Mouse (Mus musculus): ENCODE measurements around the gene Snx6. TPM values are rescaled to one million over a fixed set of nuclear protein-coding genes. Genes with fewer than 3 reads are reported as not detected.
A peak's percentile ranks its signal among the peaks of the same experiment; 100 is the strongest.

The Snx6 gene
- total and polyA plus RNA-seq, 3 experiments: 67.3 to 155 (median 85.8) TPM

DNA sequence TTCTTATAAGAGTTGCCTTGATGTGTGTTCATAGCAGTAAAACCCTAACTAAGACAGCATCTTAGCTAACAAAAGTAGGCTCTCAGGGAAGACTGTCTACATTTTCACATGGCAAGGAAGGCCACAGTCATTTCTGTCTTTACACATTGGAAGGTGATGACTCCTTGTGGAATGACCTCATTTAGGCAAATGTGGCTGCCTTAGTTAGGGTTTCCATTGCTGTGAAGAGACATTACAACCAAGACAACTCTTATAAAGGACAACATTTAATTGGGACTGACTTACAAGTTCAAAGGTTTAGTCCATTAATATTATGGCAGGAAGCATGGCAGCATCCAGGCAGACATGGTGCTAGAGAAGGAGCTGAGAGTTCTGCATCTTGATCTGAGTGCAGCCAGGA is 43.4 kb upstream of the Snx6 start:
- TF ChIP-seq RAD21 (IDR thresholded peaks at IDR 0.05; ENCODE audit: low read depth, low read length): no peak
- TF ChIP-seq BHLHE40 (IDR thresholded peaks at IDR 0.05; ENCODE audit: low read depth, low read length): no peak
- TF ChIP-seq POLR2AphosphoS2 (IDR thresholded peaks at IDR 0.05; ENCODE audit: low read depth, low read length): no peak
- no peak for TF ChIP-seq ZC3H11A (IDR thresholded peaks at IDR 0.05; ENCODE audit: low read depth, low read length)
- TF ChIP-seq NELFE (IDR thresholded peaks at IDR 0.05; ENCODE audit: low read depth, low read length): no peak
- TF ChIP-seq MYC (IDR thresholded peaks at IDR 0.05; ENCODE audit: low read depth, low read length): no peak
- TF ChIP-seq ZNF384 (IDR thresholded peaks at IDR 0.05; ENCODE audit: low read depth, low read length): no peak
- TF ChIP-seq PAX5 (IDR thresholded peaks at IDR 0.05; ENCODE audit: low read length): no peak
- no peak for TF ChIP-seq UBTF (IDR thresholded peaks at IDR 0.05; ENCODE audit: low read depth, low read length)
- TF ChIP-seq MAZ (IDR thresholded peaks at IDR 0.05; ENCODE audit: low read depth, low read length): no peak

DNA sequence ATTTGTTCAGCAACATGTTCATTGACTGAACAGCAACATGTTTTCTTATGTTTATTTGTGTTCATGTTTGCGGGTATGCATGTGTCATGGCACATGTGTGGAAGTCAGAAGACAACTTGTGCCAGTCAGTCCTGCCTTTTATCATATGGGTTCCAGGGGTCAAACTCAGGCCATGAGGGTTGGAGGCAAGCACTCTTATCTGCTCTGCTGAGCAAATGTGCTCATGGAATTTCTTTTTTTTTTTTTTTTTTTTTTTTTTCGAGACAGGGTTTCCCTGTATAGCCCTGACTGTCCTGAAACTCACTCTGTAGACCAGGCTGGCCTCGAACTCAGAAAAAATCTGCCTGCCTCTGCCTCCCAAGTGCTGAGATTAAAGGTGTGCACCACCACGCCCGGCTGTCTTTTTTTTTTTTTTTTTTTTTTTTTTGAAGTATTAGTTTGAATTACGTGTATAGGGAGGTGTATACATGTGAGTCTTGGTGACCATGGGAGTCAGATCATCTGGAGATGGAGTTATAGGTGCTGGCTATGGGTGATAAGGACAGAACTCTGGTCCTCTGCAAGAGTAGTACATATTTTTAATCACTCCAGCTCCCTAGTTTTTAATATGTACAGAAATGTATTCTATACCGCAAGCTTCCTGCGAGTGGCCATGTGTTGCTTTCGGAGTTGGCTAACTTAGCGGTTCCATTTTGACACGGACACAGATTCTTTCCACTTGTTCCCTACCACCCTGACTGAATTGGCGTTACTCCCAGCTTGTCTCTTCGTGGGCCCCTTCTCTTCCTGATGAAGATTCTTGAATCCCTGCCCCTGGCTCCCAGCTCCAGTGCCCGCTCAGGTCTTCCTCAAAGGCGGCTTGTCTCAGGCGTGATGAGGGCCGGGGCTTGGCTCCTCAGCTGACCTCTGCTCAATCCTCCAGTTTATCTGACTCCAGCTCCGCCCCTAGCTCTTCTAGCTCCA is 40.4 kb upstream of the Snx6 start:
- Histone ChIP-seq H3K27ac (ENCODE audit: insufficient read depth, low read depth) (no peak overlapping the region; the same call in 1 of the 2 replicates), H3K9ac (ENCODE audit: insufficient read depth, low read depth) (no peak overlapping the region), H3K4me2 (ENCODE audit: insufficient read depth, low read depth, poor library complexity, severe bottlenecking) (peak overlapping the region; percentile 51; the same call in 1 of the 2 replicates), H3K4me1 (ENCODE audit: control insufficient read depth in 1 of 2, insufficient read depth in 2 of 2) (peaks cover 9 to 15% of the 10 kb centered on the region in 2 experiments), H3K79me2 (replicated peaks; ENCODE audit: control insufficient read depth, extremely low read depth, insufficient read depth, poor library complexity, severe bottlenecking) (no peaks in the 10 kb centered on the region), H3K9me3 (replicated peaks; ENCODE audit: low read length) (no peaks in the 10 kb centered on the region), H3K27me3 (replicated peaks) (no peaks in the 10 kb centered on the region), H3K4me3 (replicated peaks in 1 of 3; ENCODE audit: low read depth in 2 of 3, low read length in 2 of 3, poor library complexity in 1 of 3) (no peak overlapping the region), H3K36me3 (replicated peaks in 1 of 2; ENCODE audit: control insufficient read depth in 1 of 2, insufficient read depth in 1 of 2, low read length in 1 of 2) (no peaks in the 10 kb centered on the region)
- no peak for DNase-seq (ENCODE audit: extremely low read depth)
- dilution Hi-C loops (cut with MboI; ENCODE audit: extremely low pct_ligation_motif_present, extremely low pct_unique_long_range_greater_than_20kb, low sequenced_read_pairs) (no loop called here), in situ Hi-C loops (cut with MboI; ENCODE audit: low pct_ligation_motif_present, low pct_unique_long_range_greater_than_20kb, low sequenced_read_pairs) (loop anchor here (5.0 kb wide), 1 partner anchor 41 kb away; no protein-coding TSS in a partner anchor)
- TF ChIP-seq SIN3A (IDR thresholded peaks at IDR 0.05; ENCODE audit: low read length) (no peak), GABPA (IDR thresholded peaks at IDR 0.05; ENCODE audit: insufficient replicate concordance, low read depth, low read length) (no peak), ZNF384 (IDR thresholded peaks at IDR 0.05; ENCODE audit: low read depth, low read length) (peak; percentile 72), E2F4 (IDR thresholded peaks at IDR 0.05; ENCODE audit: insufficient replicate concordance, low read depth, low read length) (no peak)

More for the DNA sequence above, 43.4 kb upstream of the Snx6 start:
- H3K4me3 ChIP-seq (replicated peaks in 1 of 3; ENCODE audit: low read depth in 2 of 3, low read length in 2 of 3, poor library complexity in 1 of 3): no peak overlapping the region
- no peak overlapping the region for H3K9ac ChIP-seq (ENCODE audit: insufficient read depth, low read depth)
- H3K9me3 ChIP-seq (replicated peaks; ENCODE audit: low read length): no peaks in the 10 kb centered on the region
- H3K4me1 ChIP-seq (ENCODE audit: control insufficient read depth in 1 of 2, insufficient read depth in 2 of 2): peaks cover 9 to 15% of the 10 kb centered on the region in 2 experiments
- no peak overlapping the region for H3K4me2 ChIP-seq (ENCODE audit: insufficient read depth, low read depth, poor library complexity, severe bottlenecking)
- H3K79me2 ChIP-seq (replicated peaks; ENCODE audit: control insufficient read depth, extremely low read depth, insufficient read depth, poor library complexity, severe bottlenecking): no peaks in the 10 kb centered on the region
- dilution Hi-C loops (cut with MboI; ENCODE audit: extremely low pct_ligation_motif_present, extremely low pct_unique_long_range_greater_than_20kb, low sequenced_read_pairs) (no loop called here), in situ Hi-C loops (cut with MboI; ENCODE audit: low pct_ligation_motif_present, low pct_unique_long_range_greater_than_20kb, low sequenced_read_pairs) (loop anchor here (5.0 kb wide), 1 partner anchor 38 kb away; no protein-coding TSS in a partner anchor)
- no peak for DNase-seq (ENCODE audit: extremely low read depth)
- H3K27me3 ChIP-seq (replicated peaks): no peaks in the 10 kb centered on the region
- no peaks in the 10 kb centered on the region for H3K36me3 ChIP-seq (replicated peaks in 1 of 2; ENCODE audit: control insufficient read depth in 1 of 2, insufficient read depth in 1 of 2, low read length in 1 of 2)
- no peak overlapping the region for H3K27ac ChIP-seq (ENCODE audit: insufficient read depth, low read depth)
